Comparison of ENCODE assay signal across 11 mouse cellular contexts in the genomic region with DNA sequence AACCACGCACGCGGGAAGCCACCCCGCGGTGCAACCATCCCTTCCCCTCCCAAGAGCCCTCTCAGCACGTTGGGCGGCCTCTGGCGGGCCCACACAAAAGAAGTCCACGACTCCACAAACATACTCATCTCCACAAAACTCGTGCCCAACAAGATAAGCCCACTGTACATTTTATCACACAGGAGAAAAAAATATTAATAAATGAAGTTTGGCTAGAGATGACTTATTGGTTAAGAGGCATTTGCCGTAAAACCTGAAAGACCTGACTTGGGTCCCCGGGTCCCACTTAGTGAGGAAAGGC. TPM values are rescaled to one million over a fixed set of nuclear protein-coding genes. Genes with fewer than 3 reads are reported as not detected.
DNase-seq lines count a peak whose midpoint lies in the region; ATAC-seq and TF ChIP-seq lines count a peak whose summit lies in the region.
"Had no signal": no experiment of that assay in that cellular context is flagged by ENCODE, and none has a peak within 500 bp of the region (broad histone marks: within the 10 kb centered on the region; RNA-seq: fewer than 3 reads in every experiment).

No protein-coding gene starts in this region.

- peaks cover 36% of the 10 kb centered on the region for H3K4me1 ChIP-seq in lung, embryonic 15.5 days
- H3K4me1 ChIP-seq in embryonic fibroblast, embryonic 13.5 days (ENCODE audit: control insufficient read depth, insufficient read depth, low read length), result no peaks in the 10 kb centered on the region
- peaks cover 49% of the 10 kb centered on the region for H3K4me1 ChIP-seq in limb, embryonic 12.5 days (replicated peaks)
- H3K4me1 ChIP-seq in neural tube, embryonic 15.5 days, result peaks cover 43% of the 10 kb centered on the region

- intact Hi-C loops in left cerebral cortex, postnatal 36 days (cut with DNase I), result no loop called here

- TF ChIP-seq POLR2A in embryonic fibroblast, embryonic 13.5 days (IDR thresholded peaks at IDR 0.05; ENCODE audit: low read depth, low read length), result no peak

- H3K27ac ChIP-seq in lung, embryonic 15.5 days, result no peak overlapping the region
- no peak overlapping the region for H3K27ac ChIP-seq in embryonic fibroblast, embryonic 13.5 days (ENCODE audit: insufficient read depth, low read length)
- no peak overlapping the region for H3K27ac ChIP-seq in limb, embryonic 12.5 days
- H3K27ac ChIP-seq in neural tube, embryonic 15.5 days (replicated peaks), result no peak overlapping the region

- peak overlapping the region; percentile 75 for H3K9ac ChIP-seq in lung, embryonic 15.5 days
- H3K9ac ChIP-seq in limb, embryonic 12.5 days (replicated peaks), result peak overlapping the region; percentile 89
- no peak overlapping the region for H3K9ac ChIP-seq in neural tube, embryonic 15.5 days (replicated peaks)

- no peaks in the 10 kb centered on the region for H3K36me3 ChIP-seq in lung, embryonic 15.5 days
- H3K36me3 ChIP-seq in limb, embryonic 12.5 days, result no peaks in the 10 kb centered on the region
- H3K36me3 ChIP-seq in neural tube, embryonic 15.5 days, result no peaks in the 10 kb centered on the region

- no peak for TF ChIP-seq CTCF in embryonic fibroblast, embryonic 13.5 days (IDR thresholded peaks at IDR 0.05; ENCODE audit: borderline replicate concordance, insufficient read depth, low read length)

- ATAC-seq in lung, embryonic 15.5 days (ENCODE audit: borderline replicate concordance, extremely low read depth, low FRiP score, low TSS enrichment), result no peak
- no peak for ATAC-seq in limb, embryonic 12.5 days (ENCODE audit: insufficient number of reproducible peaks, insufficient read depth, low FRiP score, low TSS enrichment, low read depth)
- ATAC-seq in neural tube, embryonic 15.5 days (ENCODE audit: low FRiP score), result no peak
- ATAC-seq: Patski had no signal

- WGBS in lung, embryonic 15.5 days, result 4% methylated on average over 12 of the region's 12 CpGs
- WGBS in limb, embryonic 12.5 days, result 0% methylated on average over 12 of the region's 12 CpGs
- WGBS in neural tube, embryonic 15.5 days, result 3% methylated on average over 12 of the region's 12 CpGs

- H3K4me3 ChIP-seq in lung, embryonic 15.5 days, result peak overlapping the region; percentile 70
- peak overlapping the region; percentile 44 for H3K4me3 ChIP-seq in embryonic fibroblast, embryonic 13.5 days (ENCODE audit: insufficient read depth, low read length)
- H3K4me3 ChIP-seq in limb, embryonic 12.5 days (replicated peaks), result peak overlapping the region; percentile 72
- peak overlapping the region; percentile 67 for H3K4me3 ChIP-seq in neural tube, embryonic 15.5 days (replicated peaks)

- no peaks in the 10 kb centered on the region for H3K9me3 ChIP-seq in lung, embryonic 15.5 days
- no peaks in the 10 kb centered on the region for H3K9me3 ChIP-seq in limb, embryonic 12.5 days
- no peaks in the 10 kb centered on the region for H3K9me3 ChIP-seq in neural tube, embryonic 15.5 days (replicated peaks)

- peak overlapping the region; percentile 96 for H3K4me2 ChIP-seq in lung, embryonic 15.5 days
- H3K4me2 ChIP-seq in limb, embryonic 12.5 days, result peak overlapping the region; percentile 91
- H3K4me2 ChIP-seq in neural tube, embryonic 15.5 days, result peak overlapping the region; percentile 94

- peaks cover 13% of the 10 kb centered on the region for H3K27me3 ChIP-seq in lung, embryonic 15.5 days
- no peaks in the 10 kb centered on the region; the same call in none of the 2 replicates for H3K27me3 ChIP-seq in limb, embryonic 12.5 days
- H3K27me3 ChIP-seq in neural tube, embryonic 15.5 days (replicated peaks), result peaks cover 57% of the 10 kb centered on the region

- DNase-seq in lung, adult 18-20 months, result no peak
- no peak for DNase-seq in cerebellum, adult 9-10 months
- DNase-seq in left cerebral cortex, postnatal 36 days (ENCODE audit: low spot score in 2 of 2), result no peak
- DNase-seq in gastrocnemius, adult 18-20 months (ENCODE audit: low spot score), result no peak
- DNase-seq: cerebellum, adult 11-12 months had no signal

RNA-seq across cellular contexts. Expression of a gene that starts 2.5 kb away (rescaled TPM):
- polyA plus RNA-seq in lung, embryonic 15.5 days (2015; fragmentation: Nextera tagmentation; extraction: Ambion mirVana), result 1.2 TPM in 2 replicates
- polyA plus RNA-seq in embryonic fibroblast, embryonic 13.5 days (2011; ENCODE audit: insufficient read length, low read depth, missing spikeins), result 1.1 and 1.2 TPM in 2 replicates
- polyA plus RNA-seq in limb, embryonic 12.5 days (2016; fragmentation: Nextera tagmentation; extraction: Ambion mirVana), result 1.6 and 2.3 TPM in 2 replicates
- 0.35 and 0.54 TPM in 2 replicates for polyA plus RNA-seq in neural tube, embryonic 15.5 days (2015; fragmentation: Nextera tagmentation; extraction: Ambion mirVana)
- under 1 TPM; 0.77 to 0.94 TPM for total RNA-seq in left cerebral cortex, postnatal 36 days (2021)
- not detected for total RNA-seq in gastrocnemius, adult 18-20 months (2021)
- polyA plus RNA-seq: Patski had no signal

RNA-seq across cellular contexts. Expression of a gene that starts 46.1 kb away (rescaled TPM):
- polyA plus RNA-seq in lung, embryonic 15.5 days (2015; fragmentation: Nextera tagmentation; extraction: Ambion mirVana), result 0.23 TPM in 1 of 2 replicates, not detected in the other
- not detected in 2 replicates for polyA plus RNA-seq in embryonic fibroblast, embryonic 13.5 days (2011; ENCODE audit: insufficient read length, low read depth, missing spikeins)
- polyA plus RNA-seq in limb, embryonic 12.5 days (2016; fragmentation: Nextera tagmentation; extraction: Ambion mirVana), result 0.41 and 0.70 TPM in 2 replicates
- not detected in 2 replicates for polyA plus RNA-seq in neural tube, embryonic 15.5 days (2015; fragmentation: Nextera tagmentation; extraction: Ambion mirVana)
- not detected for total RNA-seq in left cerebral cortex, postnatal 36 days (2021)
- not detected for total RNA-seq in gastrocnemius, adult 18-20 months (2021)
- total RNA-seq: megakaryocyte progenitor cell, adult 5-6 weeks had no signal
- polyA plus RNA-seq: Patski had no signal

RNA-seq across cellular contexts. Expression of a gene that starts 56.9 kb away (rescaled TPM):
- polyA plus RNA-seq in lung, embryonic 15.5 days (2015; fragmentation: Nextera tagmentation; extraction: Ambion mirVana), result 0.37 TPM in 1 of 2 replicates, not detected in the other
- not detected in 2 replicates for polyA plus RNA-seq in embryonic fibroblast, embryonic 13.5 days (2011; ENCODE audit: insufficient read length, low read depth, missing spikeins)
- not detected in 2 replicates for polyA plus RNA-seq in limb, embryonic 12.5 days (2016; fragmentation: Nextera tagmentation; extraction: Ambion mirVana)
- polyA plus RNA-seq in neural tube, embryonic 15.5 days (2015; fragmentation: Nextera tagmentation; extraction: Ambion mirVana), result 0.84 TPM in 1 of 2 replicates, not detected in the other
- not detected for total RNA-seq in left cerebral cortex, postnatal 36 days (2021)
- total RNA-seq in gastrocnemius, adult 18-20 months (2021), result not detected
- total RNA-seq: megakaryocyte progenitor cell, adult 5-6 weeks had no signal
- polyA plus RNA-seq: Patski had no signal
